Mouse (Mus musculus) lung, embryonic 15.5 days (tissue): ENCODE measurements at regions not wholly inside any gene's neighbourhood (a gene's known extent, or its start where the extent isn't known, plus 50 kb on each side); places are given as distances from the start of the nearest gene placed in this dataset.

ENCODE experiments used
- ATAC-seq: fragments of 200-750 bp; cut with Nextera tagmentation; 2 replicates; pipeline ENCODE4 v1.8.0; 2017; ENCODE audit warnings: moderate number of reproducible peaks, borderline replicate concordance; ENCODE audit not compliant: low FRiP score, low TSS enrichment; ENCODE audit errors: extremely low read depth
- H3K27ac ChIP-seq: fragments of 300-500 bp; sonication (generic); 2 replicates; pipeline ENCODE4 v1.5.1; 2015; ENCODE audit warnings: moderate library complexity, mild to moderate bottlenecking, inconsistent platforms
- H3K27me3 ChIP-seq: fragments of 300-500 bp; sonication (generic); 2 replicates; pipeline ENCODE4 v1.6.1; 2015; ENCODE audit warnings: inconsistent platforms
- H3K36me3 ChIP-seq: fragments of 300-500 bp; sonication (generic); 2 replicates; pipeline ENCODE4 v1.6.1; 2015; ENCODE audit warnings: inconsistent platforms
- H3K4me1 ChIP-seq: fragments of 300-500 bp; sonication (generic); 2 replicates; pipeline ENCODE4 v1.6.1; 2015; ENCODE audit warnings: inconsistent platforms
- H3K4me2 ChIP-seq: fragments of 300-500 bp; sonication (generic); 2 replicates; pipeline ENCODE4 v1.6.1; 2015; ENCODE audit warnings: inconsistent platforms, mild to moderate bottlenecking, moderate library complexity
- H3K4me3 ChIP-seq: fragments of 300-500 bp; sonication (generic); 2 replicates; pipeline ENCODE4 v1.5.1; 2015; ENCODE audit warnings: mild to moderate bottlenecking, inconsistent platforms
- H3K9ac ChIP-seq: fragments of 300-500 bp; sonication (generic); 2 replicates; pipeline ENCODE4 v1.6.1; 2015; ENCODE audit warnings: inconsistent platforms
- H3K9me3 ChIP-seq: fragments of 300-500 bp; sonication (generic); 2 replicates; pipeline ENCODE4 v1.6.1; 2016; ENCODE audit warnings: inconsistent platforms
- WGBS: fragments of 180-500 bp; shearing (Covaris S2); methylation state at CpG from one replicate; pipeline ENCODE4 v1.1.7; 2015; 5-methylcytosine and 5-hydroxymethylcytosine counted together

- no peak for ATAC-seq
- H3K4me1 ChIP-seq, result peaks cover 23% of the 10 kb centered on the region
- no peaks in the 10 kb centered on the region for H3K9me3 ChIP-seq
- 27% methylated on average over 5 of the region's 5 CpGs for WGBS
- H3K9ac ChIP-seq, result no peak overlapping the region
- no peaks in the 10 kb centered on the region for H3K36me3 ChIP-seq
- H3K27me3 ChIP-seq, result no peaks in the 10 kb centered on the region
- peak overlapping the region; percentile 63 for H3K4me2 ChIP-seq
- peak overlapping the region; percentile 94; the same call in 1 of the 2 replicates for H3K27ac ChIP-seq
- peak overlapping the region; percentile 62 for H3K4me3 ChIP-seq
These were observed 274.3 kb downstream of the Ptprc start for GRCm38 (mm10) chr1:137901211-137901610.

- WGBS, result 1% methylated on average over 8 of the region's 8 CpGs
- peak; percentile 21; the same call in 1 of the 2 replicates for ATAC-seq
- H3K4me1 ChIP-seq, result peaks cover 19% of the 10 kb centered on the region
- H3K9ac ChIP-seq, result peak overlapping the region; percentile 68
- H3K27ac ChIP-seq, result peak overlapping the region; percentile 94
- no peaks in the 10 kb centered on the region for H3K27me3 ChIP-seq
- no peaks in the 10 kb centered on the region for H3K36me3 ChIP-seq
- H3K4me3 ChIP-seq, result peak overlapping the region; percentile 62
- H3K4me2 ChIP-seq, result peak overlapping the region; percentile 63
- no peaks in the 10 kb centered on the region for H3K9me3 ChIP-seq
These were observed 274.9 kb downstream of the Ptprc start for GRCm38 (mm10) chr1:137900621-137901071.

- Histone ChIP-seq H3K27me3 (no peaks in the 10 kb centered on the region), H3K9ac (peak overlapping the region; percentile 68), H3K9me3 (no peaks in the 10 kb centered on the region), H3K36me3 (no peaks in the 10 kb centered on the region), H3K27ac (peak overlapping the region; percentile 94), H3K4me3 (peak overlapping the region; percentile 62), H3K4me2 (peak overlapping the region; percentile 63), H3K4me1 (peaks cover 16% of the 10 kb centered on the region)
- ATAC-seq, result peak; percentile 80
- WGBS, result 1% methylated on average over 14 of the region's 14 CpGs
These were observed 275.4 kb downstream of the Ptprc start for GRCm38 (mm10) chr1:137899916-137900601.

DNA sequence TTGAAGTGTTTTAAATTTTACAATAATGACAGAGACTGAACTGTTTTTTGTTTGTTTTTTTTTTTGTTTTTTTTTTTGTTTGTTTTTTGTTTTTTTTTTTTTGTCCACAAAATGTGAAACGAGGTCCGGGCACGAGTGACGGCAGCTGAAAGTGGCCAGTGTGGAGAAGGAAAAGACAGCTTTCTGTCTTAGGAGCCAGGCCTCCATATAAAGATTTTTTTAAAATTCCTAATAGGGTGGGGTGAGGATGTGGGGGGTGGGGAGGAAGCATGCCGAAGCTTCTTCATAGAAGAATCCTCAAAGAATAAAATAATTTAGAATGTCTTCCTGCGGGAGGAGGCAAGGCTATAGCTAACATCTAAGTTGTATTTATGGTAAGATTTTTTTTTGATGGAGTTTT lies 276.2 kb downstream of the Ptprc start:
- Histone ChIP-seq H3K4me3 (peak overlapping the region; percentile 62), H3K4me2 (peak overlapping the region; percentile 63), H3K27ac (peak overlapping the region; percentile 94), H3K9me3 (no peaks in the 10 kb centered on the region), H3K4me1 (peaks cover 16% of the 10 kb centered on the region), H3K9ac (peak overlapping the region; percentile 68), H3K27me3 (no peaks in the 10 kb centered on the region), H3K36me3 (no peaks in the 10 kb centered on the region)
- no peak for ATAC-seq
- 3% methylated on average over 6 of the region's 6 CpGs for WGBS

DNA sequence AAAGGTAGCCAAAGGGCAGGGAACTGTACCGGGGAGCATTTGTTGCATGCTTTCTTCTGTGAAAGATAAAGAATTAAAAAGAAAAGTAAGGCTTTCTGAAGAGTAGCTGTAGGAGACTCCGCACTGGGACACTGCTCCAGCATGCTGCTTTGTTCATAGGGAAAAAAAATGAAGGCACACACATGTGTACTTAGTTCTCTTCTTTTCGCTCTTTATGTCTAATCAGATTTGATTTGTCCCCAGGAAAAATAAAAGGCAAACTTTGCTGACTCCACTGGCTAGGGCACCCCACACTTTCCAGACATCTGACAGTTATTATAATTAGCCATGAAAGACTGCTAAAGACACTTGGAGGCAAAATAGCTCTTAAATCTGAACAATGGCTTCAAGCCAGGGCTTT lies 276.6 kb downstream of the Ptprc start:
- Histone ChIP-seq H3K4me2 (peak overlapping the region; percentile 63), H3K27ac (peak overlapping the region; percentile 94), H3K4me1 (peaks cover 16% of the 10 kb centered on the region), H3K9me3 (no peaks in the 10 kb centered on the region), H3K27me3 (no peaks in the 10 kb centered on the region), H3K9ac (peak overlapping the region; percentile 68), H3K36me3 (no peaks in the 10 kb centered on the region), H3K4me3 (peak overlapping the region; percentile 62)
- 2% methylated on average over 3 of the region's 3 CpGs for WGBS
- ATAC-seq, result 0 out of 2 replicates have a peak, but pooled peaks have one; percentile 15

DNA sequence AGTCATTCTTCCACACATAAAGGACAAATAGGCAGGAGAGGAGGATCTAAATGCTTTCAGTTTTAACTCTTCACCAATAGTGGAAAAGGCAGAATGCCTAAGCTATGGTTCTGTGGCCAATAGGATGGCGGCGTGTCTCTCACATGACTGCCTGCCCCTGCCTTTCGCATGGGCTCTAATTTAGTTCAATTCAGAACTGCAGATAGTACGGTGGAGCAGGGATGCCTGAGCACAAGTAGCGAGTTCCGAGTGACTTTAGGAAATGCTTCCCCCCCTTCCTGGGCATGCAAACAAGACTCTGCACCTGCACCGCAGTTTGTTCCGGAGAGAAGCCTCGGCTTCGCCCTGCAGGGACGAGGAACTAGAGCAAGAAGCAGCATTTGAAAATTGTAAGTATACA lies 277.1 kb downstream of the Ptprc start:
- no peaks in the 10 kb centered on the region for H3K36me3 ChIP-seq
- H3K4me2 ChIP-seq, result peak overlapping the region; percentile 63
- peak overlapping the region; percentile 62 for H3K4me3 ChIP-seq
- H3K9me3 ChIP-seq, result no peaks in the 10 kb centered on the region
- H3K4me1 ChIP-seq, result peaks cover 15% of the 10 kb centered on the region
- peak overlapping the region; percentile 94 for H3K27ac ChIP-seq
- H3K27me3 ChIP-seq, result no peaks in the 10 kb centered on the region
- peak overlapping the region; percentile 68 for H3K9ac ChIP-seq
- WGBS, result under 1% methylated on average over 11 of the region's 11 CpGs
- peak; percentile 96 for ATAC-seq

DNA sequence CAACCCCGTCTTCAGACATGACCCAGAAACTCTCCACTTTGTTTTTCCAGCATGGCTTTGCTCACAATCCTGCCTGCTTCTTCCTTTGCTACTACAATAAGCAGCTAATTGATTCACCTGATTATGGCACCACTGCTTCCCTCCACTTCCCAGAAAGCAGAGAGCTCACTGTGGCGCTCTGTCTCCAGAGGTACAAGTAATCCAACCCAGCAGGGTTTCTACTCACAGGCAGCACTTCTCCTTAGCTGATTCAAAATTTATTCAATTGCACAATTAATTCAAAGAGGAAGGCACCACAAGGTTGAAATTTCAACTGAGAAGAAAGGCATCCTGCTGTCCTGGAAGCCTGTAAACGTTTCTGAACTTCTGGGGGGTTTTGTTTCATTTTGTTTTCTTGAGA lies 293.9 kb downstream of the Ptprc start:
- 50% methylated on average over 3 of the region's 3 CpGs for WGBS

DNA sequence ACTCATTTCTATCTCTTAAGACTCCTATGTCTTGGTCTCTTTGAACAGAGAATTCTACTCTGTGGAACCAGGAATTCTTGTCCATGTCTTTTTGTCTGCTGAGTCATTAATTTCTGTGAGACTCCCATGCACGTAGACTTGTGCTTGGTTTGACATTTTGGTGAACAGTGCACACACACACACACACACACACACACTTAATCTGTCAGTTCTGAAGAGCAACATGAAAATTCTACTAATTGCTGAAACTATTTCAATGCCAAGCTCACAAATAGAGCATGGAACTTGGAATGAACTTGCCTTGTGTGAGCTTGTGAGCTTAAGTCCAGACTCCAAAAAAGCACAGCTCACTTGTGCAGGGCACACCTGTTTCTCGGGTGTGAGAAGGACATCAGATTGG lies 301.1 kb downstream of the Ptprc start:
- H3K27ac ChIP-seq, result no peak overlapping the region
- H3K4me3 ChIP-seq, result no peak overlapping the region
- no peaks in the 10 kb centered on the region for H3K36me3 ChIP-seq
- H3K4me2 ChIP-seq, result no peak overlapping the region
- H3K9ac ChIP-seq, result no peak overlapping the region
- no peak for ATAC-seq
- 70% methylated on average over 2 of the region's 2 CpGs for WGBS
- H3K4me1 ChIP-seq, result no peaks in the 10 kb centered on the region
- no peaks in the 10 kb centered on the region for H3K27me3 ChIP-seq
- no peaks in the 10 kb centered on the region for H3K9me3 ChIP-seq

More for the DNA sequence above, 293.9 kb downstream of the Ptprc start:
- no peaks in the 10 kb centered on the region for H3K9me3 ChIP-seq
- no peak overlapping the region for H3K4me3 ChIP-seq
- no peak overlapping the region for H3K27ac ChIP-seq
- H3K4me2 ChIP-seq, result no peak overlapping the region
- no peak overlapping the region for H3K9ac ChIP-seq
- H3K27me3 ChIP-seq, result no peaks in the 10 kb centered on the region
- H3K36me3 ChIP-seq, result no peaks in the 10 kb centered on the region
- no peaks in the 10 kb centered on the region for H3K4me1 ChIP-seq
- no peak for ATAC-seq

GRCm38 (mm10) chr1:137873628-137874027 lies 301.9 kb downstream of the Ptprc start:
- ATAC-seq, result no peak
- H3K9ac ChIP-seq, result no peak overlapping the region
- no peak overlapping the region for H3K4me3 ChIP-seq
- no peaks in the 10 kb centered on the region for H3K36me3 ChIP-seq
- H3K9me3 ChIP-seq, result no peaks in the 10 kb centered on the region
- no peak overlapping the region for H3K27ac ChIP-seq
- H3K27me3 ChIP-seq, result no peaks in the 10 kb centered on the region
- H3K4me1 ChIP-seq, result no peaks in the 10 kb centered on the region
- 39% methylated on average over 1 of the region's 1 CpGs for WGBS
- no peak overlapping the region for H3K4me2 ChIP-seq

DNA sequence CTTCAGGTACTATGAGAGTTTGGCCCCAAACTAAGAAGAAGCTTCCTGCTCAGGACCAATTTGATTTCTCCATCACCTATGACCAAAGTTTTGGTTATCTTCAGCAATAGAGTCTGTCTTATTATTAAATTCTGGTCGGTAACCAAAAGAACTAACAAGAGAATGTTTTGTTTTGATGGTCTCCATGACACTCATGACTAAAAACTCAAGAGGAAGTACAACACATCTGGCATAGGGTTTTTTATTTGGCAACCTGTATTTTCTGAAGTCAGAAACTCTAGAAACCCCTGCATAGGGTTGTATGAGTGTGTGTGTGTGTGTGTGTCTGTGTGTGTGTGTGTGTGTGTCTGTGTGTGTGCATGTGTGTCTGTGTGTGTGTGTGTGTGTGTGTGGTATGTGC lies 310.5 kb downstream of the Ptprc start:
- Histone ChIP-seq H3K27me3 (no peaks in the 10 kb centered on the region), H3K9me3 (no peaks in the 10 kb centered on the region), H3K27ac (no peak overlapping the region), H3K4me2 (no peak overlapping the region), H3K4me1 (no peaks in the 10 kb centered on the region), H3K36me3 (no peaks in the 10 kb centered on the region), H3K4me3 (no peak overlapping the region), H3K9ac (no peak overlapping the region)
- WGBS, result 53% methylated on average over 1 of the region's 1 CpGs
- no peak for ATAC-seq

GRCm38 (mm10) chr1:137863506-137863905 lies 312.0 kb downstream of the Ptprc start:
- H3K9me3 ChIP-seq, result no peaks in the 10 kb centered on the region
- H3K4me2 ChIP-seq, result no peak overlapping the region
- no peak for ATAC-seq
- 88% methylated on average over 7 of the region's 7 CpGs for WGBS
- no peak overlapping the region for H3K9ac ChIP-seq
- no peaks in the 10 kb centered on the region for H3K27me3 ChIP-seq
- H3K4me1 ChIP-seq, result no peaks in the 10 kb centered on the region
- no peaks in the 10 kb centered on the region for H3K36me3 ChIP-seq
- H3K4me3 ChIP-seq, result no peak overlapping the region
- no peak overlapping the region for H3K27ac ChIP-seq

- no peaks in the 10 kb centered on the region for H3K27me3 ChIP-seq
- no peak overlapping the region for H3K4me2 ChIP-seq
- 0 out of 2 replicates have a peak, but pooled peaks cover 4% of the 10 kb centered on the region for H3K4me1 ChIP-seq
- ATAC-seq, result no peak
- no peak overlapping the region for H3K27ac ChIP-seq
- H3K9me3 ChIP-seq, result no peaks in the 10 kb centered on the region
- WGBS, result 83% methylated on average over 2 of the region's 2 CpGs
- no peaks in the 10 kb centered on the region for H3K36me3 ChIP-seq
- H3K4me3 ChIP-seq, result no peak overlapping the region
- H3K9ac ChIP-seq, result no peak overlapping the region
These were observed 323.2 kb downstream of the Ptprc start for GRCm38 (mm10) chr1:137852262-137852661.
